Comparison of ENCODE assay signal across 8 mouse cellular contexts in the genomic region with DNA sequence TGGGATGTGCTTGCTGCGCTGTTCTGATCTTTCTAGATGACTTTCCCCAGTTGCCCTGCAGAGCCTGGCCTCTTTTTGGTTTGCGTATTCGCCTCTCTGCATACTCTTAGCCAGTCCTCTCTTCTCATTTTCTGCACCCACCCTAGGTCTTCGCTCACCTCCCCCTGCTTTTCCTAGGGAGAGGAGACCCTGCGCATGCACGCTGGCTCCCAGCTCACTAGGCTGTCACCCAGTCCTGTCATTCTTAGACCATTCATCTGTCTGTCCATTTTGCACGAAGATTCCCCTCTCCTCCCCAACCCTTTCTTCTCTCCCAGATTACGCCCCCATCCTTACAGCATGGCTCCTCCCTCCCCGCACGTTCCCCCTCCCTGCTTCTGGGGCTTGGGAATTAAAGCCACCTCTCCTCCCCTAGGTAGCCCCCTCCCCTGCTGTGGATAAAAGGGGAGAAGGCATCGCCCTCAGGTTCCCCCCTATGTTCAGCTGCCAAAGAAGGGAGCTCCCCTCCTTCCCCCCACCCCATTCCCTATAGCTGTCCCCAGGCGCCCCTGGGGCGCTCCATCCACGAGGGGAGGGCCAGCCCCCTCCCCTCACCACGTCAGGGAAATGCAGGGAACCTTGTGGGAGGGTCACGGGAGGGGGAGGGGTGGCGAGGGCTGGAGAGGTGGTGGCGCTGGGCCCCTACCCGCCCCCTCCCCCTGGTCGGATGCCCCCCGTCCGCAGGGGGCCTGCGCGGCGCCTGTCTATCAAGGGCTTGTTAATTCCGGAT. TPM values are rescaled to one million over a fixed set of nuclear protein-coding genes. Genes with fewer than 3 reads are reported as not detected.
DNase-seq lines count a peak whose midpoint lies in the region; ATAC-seq and TF ChIP-seq lines count a peak whose summit lies in the region.

No protein-coding gene starts in this region.

- no peak for DNase-seq in heart, adult 9 months (ENCODE audit: low spot score in 2 of 2)
- no peak for DNase-seq in ES-E14 (ENCODE audit: low read depth, low spot score)
- peak; percentile 64 for DNase-seq in embryo, embryonic 11 days
- DNase-seq in adrenal gland, postnatal 14 days: no peak
- no peak for DNase-seq in natural killer cell, adult 2 months (ENCODE audit: low spot score in 2 of 2)

- H3K4me2 ChIP-seq in heart, embryonic 14.5 days (ENCODE audit: low read length): peak overlapping the region; percentile 93
- peak overlapping the region; percentile 91 for H3K4me2 ChIP-seq in intestine, embryonic 15.5 days (replicated peaks)
- H3K4me2 ChIP-seq in neural tube, embryonic 15.5 days: peak overlapping the region; percentile 94

- no peaks in the 10 kb centered on the region for H3K9me3 ChIP-seq in heart, embryonic 14.5 days (ENCODE audit: control insufficient read depth, low read length)
- H3K9me3 ChIP-seq in ES-E14 (ENCODE audit: control insufficient read depth, insufficient read depth, low read depth, low read length): no peaks in the 10 kb centered on the region
- no peaks in the 10 kb centered on the region for H3K9me3 ChIP-seq in intestine, embryonic 15.5 days
- H3K9me3 ChIP-seq in neural tube, embryonic 15.5 days (replicated peaks): no peaks in the 10 kb centered on the region

- H3K27me3 ChIP-seq in heart, embryonic 14.5 days (ENCODE audit: control insufficient read depth, insufficient read depth, low read length): peaks cover 70% of the 10 kb centered on the region
- peaks cover 61% of the 10 kb centered on the region for H3K27me3 ChIP-seq in intestine, embryonic 15.5 days (replicated peaks)
- H3K27me3 ChIP-seq in neural tube, embryonic 15.5 days (replicated peaks): peaks cover 40% of the 10 kb centered on the region

- 7% methylated on average over 21 of the region's 26 CpGs for WGBS in heart, embryonic 14.5 days
- WGBS in intestine, embryonic 15.5 days: 17% methylated on average over 14 of the region's 26 CpGs
- 7% methylated on average over 18 of the region's 26 CpGs for WGBS in neural tube, embryonic 15.5 days

- H3K27ac ChIP-seq in heart, embryonic 14.5 days (replicated peaks in 1 of 2; ENCODE audit: control insufficient read depth in 1 of 2, insufficient read depth in 1 of 2, low read depth in 2 of 2, low read length in 2 of 2): peak overlapping the region in 1 of 2 experiments; percentile 66; a peak in 2 of 4 replicates
- H3K27ac ChIP-seq in ES-E14 (ENCODE audit: insufficient read depth, low read depth, low read length, poor library complexity, severe bottlenecking): no peak overlapping the region
- no peak overlapping the region for H3K27ac ChIP-seq in intestine, embryonic 15.5 days
- H3K27ac ChIP-seq in neural tube, embryonic 15.5 days (replicated peaks): peak overlapping the region; percentile 94

- peak overlapping the region; percentile 13 to 50 for H3K4me3 ChIP-seq in heart, embryonic 14.5 days (ENCODE audit: control insufficient read depth in 1 of 2, insufficient read depth in 1 of 2, low read depth in 1 of 2, low read length in 2 of 2)
- H3K4me3 ChIP-seq in ES-E14 (ENCODE audit: insufficient read depth in 1 of 2, low read depth in 1 of 2, low read length in 2 of 2, poor library complexity in 1 of 2, severe bottlenecking in 1 of 2): peak overlapping the region; percentile 48 to 54
- H3K4me3 ChIP-seq in intestine, embryonic 15.5 days (replicated peaks): peak overlapping the region; percentile 51
- peak overlapping the region; percentile 52 for H3K4me3 ChIP-seq in neural tube, embryonic 15.5 days (replicated peaks)

- H3K4me1 ChIP-seq in heart, embryonic 14.5 days (ENCODE audit: control insufficient read depth in 2 of 2, insufficient read depth in 2 of 2, low read length in 2 of 2): peaks cover 27 to 31% of the 10 kb centered on the region in 2 experiments
- H3K4me1 ChIP-seq in ES-E14 (ENCODE audit: control insufficient read depth in 2 of 2, insufficient read depth in 2 of 2, low read length in 2 of 2, poor library complexity in 1 of 2): peaks cover 2 to 26% of the 10 kb centered on the region in 2 experiments; a peak in 1 of 4 replicates
- peaks cover 28% of the 10 kb centered on the region for H3K4me1 ChIP-seq in intestine, embryonic 15.5 days (replicated peaks)
- peaks cover 37% of the 10 kb centered on the region for H3K4me1 ChIP-seq in neural tube, embryonic 15.5 days

- no peaks in the 10 kb centered on the region for H3K36me3 ChIP-seq in heart, embryonic 14.5 days (ENCODE audit: control insufficient read depth, insufficient read depth, low read length)
- H3K36me3 ChIP-seq in ES-E14 (ENCODE audit: control insufficient read depth, insufficient read depth, low read length, poor library complexity, severe bottlenecking): no peaks in the 10 kb centered on the region
- no peaks in the 10 kb centered on the region for H3K36me3 ChIP-seq in intestine, embryonic 15.5 days
- peaks cover 20% of the 10 kb centered on the region for H3K36me3 ChIP-seq in neural tube, embryonic 15.5 days

- in situ Hi-C loops in ES-E14 (cut with MboI; ENCODE audit: low sequenced_read_pairs in 2 of 2, unreplicated experiment in 2 of 2): loop anchor here in 1 of 2 experiments (10.0 kb wide), 1 partner anchor 94 kb away; the partner anchor contains the start of gene Gm15517

- ATAC-seq in heart, embryonic 14.5 days (ENCODE audit: insufficient number of reproducible peaks, insufficient read depth, low FRiP score, low read depth): no peak
- no peak; the same call in 1 of the 2 replicates for ATAC-seq in intestine, embryonic 15.5 days
- peak; percentile 7; the same call in 1 of the 2 replicates for ATAC-seq in neural tube, embryonic 15.5 days (ENCODE audit: low FRiP score)

- peak overlapping the region; percentile 80 for H3K9ac ChIP-seq in heart, embryonic 14.5 days (ENCODE audit: low read length)
- H3K9ac ChIP-seq in ES-E14 (ENCODE audit: insufficient read depth, low read depth, low read length, poor library complexity, severe bottlenecking): peak overlapping the region; percentile 22; the same call in 1 of the 2 replicates
- peak overlapping the region; percentile 42 for H3K9ac ChIP-seq in intestine, embryonic 15.5 days
- H3K9ac ChIP-seq in neural tube, embryonic 15.5 days (replicated peaks): peak overlapping the region; percentile 56

TF ChIP-seq in ES-E14, 5 proteins besides CTCF, POLR2A, EP300 and RAD21:
- TF ChIP-seq MAFK (IDR thresholded peaks at IDR 0.05; ENCODE audit: insufficient read depth, low read depth, low read length) (no peak), CHD2 (IDR thresholded peaks at IDR 0.05; ENCODE audit: low read depth, low read length) (no peak), ZC3H11A (IDR thresholded peaks at IDR 0.05; ENCODE audit: borderline replicate concordance, low read depth, low read length) (no peak), ZNF384 (IDR thresholded peaks at IDR 0.05; ENCODE audit: low read depth, low read length) (no peak), HCFC1 (IDR thresholded peaks at IDR 0.05; ENCODE audit: borderline replicate concordance, insufficient read depth, low read length) (no peak)

RNA-seq across cellular contexts. Expression of gene Syt3, which starts 24.8 kb away (rescaled TPM):
- polyA plus RNA-seq in heart, embryonic 14.5 days (2014; fragmentation: Nextera tagmentation; extraction: Ambion mirVana): 0.57 and 0.59 TPM in 2 replicates
- 5.8 and 8.0 TPM in 2 replicates for total RNA-seq in ES-E14 (2012; rRNA removed)
- 0.90 and 1.9 TPM in 2 replicates for polyA plus RNA-seq in intestine, embryonic 15.5 days (2015; fragmentation: Nextera tagmentation; extraction: Ambion mirVana)
- polyA plus RNA-seq in neural tube, embryonic 15.5 days (2015; fragmentation: Nextera tagmentation; extraction: Ambion mirVana): 67.0 and 75.4 TPM in 2 replicates
- 2.6 and 3.9 TPM in 2 replicates for total RNA-seq in adrenal gland, postnatal 14 days (2021)

RNA-seq across cellular contexts. Expression of gene 1700008O03Rik, which starts 26.6 kb away (rescaled TPM):
- polyA plus RNA-seq in heart, embryonic 14.5 days (2014; fragmentation: Nextera tagmentation; extraction: Ambion mirVana): 0.34 and 0.47 TPM in 2 replicates
- 1.4 and 4.8 TPM in 2 replicates for total RNA-seq in ES-E14 (2012; rRNA removed)
- polyA plus RNA-seq in intestine, embryonic 15.5 days (2015; fragmentation: Nextera tagmentation; extraction: Ambion mirVana): 0.48 and 0.99 TPM in 2 replicates
- 2.5 and 3.4 TPM in 2 replicates for polyA plus RNA-seq in neural tube, embryonic 15.5 days (2015; fragmentation: Nextera tagmentation; extraction: Ambion mirVana)
- total RNA-seq in adrenal gland, postnatal 14 days (2021): 0.59 and 0.71 TPM in 2 replicates

RNA-seq across cellular contexts. Expression of gene Shank1, which starts 49.0 kb away (rescaled TPM):
- polyA plus RNA-seq in heart, embryonic 14.5 days (2014; fragmentation: Nextera tagmentation; extraction: Ambion mirVana): 0.44 and 0.96 TPM in 2 replicates
- total RNA-seq in ES-E14 (2012; rRNA removed): 1.0 and 1.5 TPM in 2 replicates
- 1.7 and 1.9 TPM in 2 replicates for polyA plus RNA-seq in intestine, embryonic 15.5 days (2015; fragmentation: Nextera tagmentation; extraction: Ambion mirVana)
- 38.1 and 47.6 TPM in 2 replicates for polyA plus RNA-seq in neural tube, embryonic 15.5 days (2015; fragmentation: Nextera tagmentation; extraction: Ambion mirVana)
- total RNA-seq in adrenal gland, postnatal 14 days (2021): 7.6 and 8.0 TPM in 2 replicates

RNA-seq across cellular contexts. Expression of gene Clec11a, which starts 52.4 kb away (rescaled TPM):
- polyA plus RNA-seq in heart, embryonic 14.5 days (2014; fragmentation: Nextera tagmentation; extraction: Ambion mirVana): 0.81 and 0.85 TPM in 2 replicates
- 2.2 TPM in 2 replicates for total RNA-seq in ES-E14 (2012; rRNA removed)
- polyA plus RNA-seq in intestine, embryonic 15.5 days (2015; fragmentation: Nextera tagmentation; extraction: Ambion mirVana): 7.2 and 8.0 TPM in 2 replicates
- polyA plus RNA-seq in neural tube, embryonic 15.5 days (2015; fragmentation: Nextera tagmentation; extraction: Ambion mirVana): 4.8 and 5.5 TPM in 2 replicates
- 3.4 and 3.6 TPM in 2 replicates for total RNA-seq in adrenal gland, postnatal 14 days (2021)

Comparison
In these comparisons a context has a peak if more than half of its experiments do, and no peak if none do; other contexts are left out.
1. H3K9ac ChIP-seq: peak in every context shown above with its lines; median percentile 80 in heart, embryonic 14.5 days; 56 in neural tube, embryonic 15.5 days; 42 in intestine, embryonic 15.5 days; 22 in ES-E14.
2. RNA of gene Syt3, which starts 24.8 kb away (polyA plus RNA-seq): 67.0 to 75.4 TPM in neural tube, embryonic 15.5 days; 0.90 to 1.9 TPM in intestine, embryonic 15.5 days and 0.57 to 0.59 TPM in heart, embryonic 14.5 days; every median in the first group is over 10 times any median in the second.
3. RNA of gene Shank1, which starts 49.0 kb away (polyA plus RNA-seq): 38.1 to 47.6 TPM in neural tube, embryonic 15.5 days; 1.7 to 1.9 TPM in intestine, embryonic 15.5 days and 0.44 to 0.96 TPM in heart, embryonic 14.5 days; every median in the first group is over 10 times any median in the second.
4. Peak in every context shown above with its lines, with median percentiles within 50 percentile points of each other: H3K4me2 ChIP-seq and H3K4me3 ChIP-seq.